Mouse (Mus musculus): ENCODE results near the gene 1700049E17Rik1.
"Not testable (repeated sequence)": the region's sequence is repeated elsewhere in the genome, so short reads cannot be mapped to it uniquely, and the experiment has no call there.

1700049E17Rik1 gene

GRCm38 (mm10) chr14:41924649-41925048, at the start of gene 1700049E17Rik1:
TSS of gene 1700049E17Rik1 (plus strand) at chr14:41924949.
- DNase-seq (ENCODE audit: low spot score in 2 of 2): not testable (repeated sequence)

GRCm38 (mm10) chr14:41907190-41907589, 17.6 kb upstream of the 1700049E17Rik1 start, which contains the start of gene Gm7980:
TSS of gene Gm7980 (minus strand) at chr14:41907290.
- not testable (repeated sequence) for DNase-seq (ENCODE audit: low spot score in 2 of 2)

GRCm38 (mm10) chr14:41943695-41944094, 18.9 kb downstream of the 1700049E17Rik1 start, which contains the start of gene 1700024B05Rik:
TSS of gene 1700024B05Rik (plus strand) at chr14:41943995.
- DNase-seq (ENCODE audit: low spot score in 2 of 2): not testable (repeated sequence)

GRCm38 (mm10) chr14:41964095-41964494, 39.3 kb downstream of the 1700049E17Rik1 start:
- not testable (repeated sequence) for DNase-seq (ENCODE audit: low spot score in 2 of 2)

- not testable (repeated sequence) for DNase-seq (ENCODE audit: low spot score in 2 of 2)
Observed at GRCm38 (mm10) chr14:41967827-41968226, 43.1 kb downstream of the 1700049E17Rik1 start, which contains the start of gene Gm6401. TSS of gene Gm6401 (minus strand) at chr14:41967927.

- DNase-seq (ENCODE audit: low spot score in 2 of 2): not testable (repeated sequence)
Observed at GRCm38 (mm10) chr14:41968596-41968995, 43.8 kb downstream of the 1700049E17Rik1 start.

Data from urinary bladder, postnatal 36 days (tissue).